Mouse (Mus musculus) neural tube, embryonic 15.5 days (tissue): ENCODE results near the gene Rbms3. TPM values are rescaled to one million over a fixed set of nuclear protein-coding genes. Genes with fewer than 3 reads are reported as not detected.

ENCODE experiments used
- ATAC-seq: fragments of 200-750 bp; cut with Nextera tagmentation; 2 replicates; pipeline ENCODE4 v1.8.0; 2017; ENCODE audit warnings: mild to moderate bottlenecking, moderate TSS enrichment, moderate library complexity; ENCODE audit not compliant: low FRiP score
- H3K27ac ChIP-seq: fragments of 300-500 bp; sonication (generic); replicated peaks from 2 replicates; pipeline ENCODE4 v1.5.1; 2015; ENCODE audit warnings: mild to moderate bottlenecking, inconsistent platforms
- H3K27me3 ChIP-seq: fragments of 300-500 bp; sonication (generic); replicated peaks from 2 replicates; pipeline ENCODE4 v1.6.1; 2015; ENCODE audit warnings: inconsistent platforms
- H3K36me3 ChIP-seq: fragments of 300-500 bp; sonication (generic); 2 replicates; pipeline ENCODE4 v1.6.1; 2015; ENCODE audit warnings: inconsistent platforms
- H3K4me1 ChIP-seq: fragments of 300-500 bp; sonication (generic); 2 replicates; pipeline ENCODE4 v1.6.1; 2015; ENCODE audit warnings: inconsistent platforms
- H3K4me2 ChIP-seq: fragments of 300-500 bp; sonication (generic); 2 replicates; pipeline ENCODE4 v1.6.1; 2015; ENCODE audit warnings: inconsistent platforms, mild to moderate bottlenecking, moderate library complexity
- H3K4me3 ChIP-seq: fragments of 300-500 bp; sonication (generic); replicated peaks from 2 replicates; pipeline ENCODE4 v1.5.1; 2015; ENCODE audit warnings: mild to moderate bottlenecking, inconsistent platforms
- H3K9ac ChIP-seq: fragments of 300-500 bp; sonication (generic); replicated peaks from 2 replicates; pipeline ENCODE4 v1.6.1; 2015; ENCODE audit warnings: mild to moderate bottlenecking, inconsistent platforms
- H3K9me3 ChIP-seq: fragments of 300-500 bp; sonication (generic); replicated peaks from 2 replicates; pipeline ENCODE4 v1.6.1; 2016; ENCODE audit warnings: inconsistent platforms
- WGBS: fragments of 180-500 bp; shearing (Covaris S2); methylation state at CpG from one replicate; pipeline ENCODE4 v1.1.7; 2015; ENCODE audit warnings: mixed read lengths; 5-methylcytosine and 5-hydroxymethylcytosine counted together
- polyA plus RNA-seq: library from polyadenylated mRNA; unstranded; fragments of >200 nt; fragmentation: Nextera tagmentation; extraction: Ambion mirVana; gene quantifications from 2 replicates; pipeline ENCODE4 v1.2.1, GENCODE M21; 2015

Rbms3 gene
- polyA plus RNA-seq, 1 experiment from 2014 or later, result 83.4 TPM

- Histone ChIP-seq H3K27ac (no peak overlapping the region), H3K4me1 (0 out of 2 replicates have a peak, but pooled peaks cover 3% of the 10 kb centered on the region), H3K4me3 (no peak overlapping the region), H3K9me3 (no peaks in the 10 kb centered on the region), H3K4me2 (no peak overlapping the region), H3K9ac (no peak overlapping the region), H3K27me3 (no peaks in the 10 kb centered on the region), H3K36me3 (no peaks in the 10 kb centered on the region)
- ATAC-seq, result no peak
- WGBS, result 78% methylated on average over 6 of the region's 6 CpGs
Observed at GRCm38 (mm10) chr9:116729172-116729571, 900.5 kb downstream of the Rbms3 start.

- 0 out of 2 replicates have a peak, but pooled peaks cover 3% of the 10 kb centered on the region for H3K4me1 ChIP-seq
- H3K9me3 ChIP-seq, result no peaks in the 10 kb centered on the region
- no peaks in the 10 kb centered on the region for H3K27me3 ChIP-seq
- no peak for ATAC-seq
- H3K27ac ChIP-seq, result no peak overlapping the region
- H3K9ac ChIP-seq, result no peak overlapping the region
- H3K4me2 ChIP-seq, result no peak overlapping the region
- H3K4me3 ChIP-seq, result no peak overlapping the region
- H3K36me3 ChIP-seq, result no peaks in the 10 kb centered on the region
- 78% methylated on average over 7 of the region's 7 CpGs for WGBS
Observed at GRCm38 (mm10) chr9:116728655-116729054, 901.1 kb downstream of the Rbms3 start.

- no peak overlapping the region for H3K4me3 ChIP-seq
- no peaks in the 10 kb centered on the region for H3K27me3 ChIP-seq
- ATAC-seq, result no peak
- WGBS, result 58% methylated on average over 3 of the region's 3 CpGs
- H3K4me1 ChIP-seq, result 0 out of 2 replicates have a peak, but pooled peaks cover 3% of the 10 kb centered on the region
- H3K9ac ChIP-seq, result no peak overlapping the region
- H3K27ac ChIP-seq, result no peak overlapping the region
- H3K9me3 ChIP-seq, result no peaks in the 10 kb centered on the region
- H3K4me2 ChIP-seq, result no peak overlapping the region
- no peaks in the 10 kb centered on the region for H3K36me3 ChIP-seq
Observed at GRCm38 (mm10) chr9:116728093-116728492, 901.6 kb downstream of the Rbms3 start.

- 84% methylated on average over 5 of the region's 5 CpGs for WGBS
- Histone ChIP-seq H3K36me3 (no peaks in the 10 kb centered on the region), H3K27ac (no peak overlapping the region), H3K4me1 (0 out of 2 replicates have a peak, but pooled peaks cover 3% of the 10 kb centered on the region), H3K4me2 (no peak overlapping the region), H3K9me3 (no peaks in the 10 kb centered on the region), H3K4me3 (no peak overlapping the region), H3K9ac (no peak overlapping the region), H3K27me3 (no peaks in the 10 kb centered on the region)
- ATAC-seq, result no peak
Observed at GRCm38 (mm10) chr9:116724581-116724980, 905.1 kb downstream of the Rbms3 start.

GRCm38 (mm10) chr9:116703119-116703518, 926.6 kb downstream of the Rbms3 start:
- no peaks in the 10 kb centered on the region for H3K9me3 ChIP-seq
- H3K9ac ChIP-seq, result no peak overlapping the region
- H3K36me3 ChIP-seq, result no peaks in the 10 kb centered on the region; the same call in 1 of the 2 replicates
- H3K27me3 ChIP-seq, result no peaks in the 10 kb centered on the region
- ATAC-seq, result no peak
- WGBS, result 91% methylated on average over 1 of the region's 1 CpGs
- H3K27ac ChIP-seq, result no peak overlapping the region
- H3K4me3 ChIP-seq, result no peak overlapping the region
- H3K4me2 ChIP-seq, result no peak overlapping the region
- no peaks in the 10 kb centered on the region for H3K4me1 ChIP-seq

- no peak overlapping the region for H3K4me2 ChIP-seq
- no peaks in the 10 kb centered on the region for H3K27me3 ChIP-seq
- H3K9me3 ChIP-seq, result no peaks in the 10 kb centered on the region
- no peak for ATAC-seq
- no peak overlapping the region for H3K4me3 ChIP-seq
- H3K27ac ChIP-seq, result no peak overlapping the region
- H3K9ac ChIP-seq, result no peak overlapping the region
- H3K4me1 ChIP-seq, result no peaks in the 10 kb centered on the region
- WGBS, result 28% methylated on average over 1 of the region's 1 CpGs
- H3K36me3 ChIP-seq, result no peaks in the 10 kb centered on the region; the same call in 1 of the 2 replicates
Observed at GRCm38 (mm10) chr9:116702611-116703010, 927.1 kb downstream of the Rbms3 start.

- H3K27ac ChIP-seq, result no peak overlapping the region
- no peaks in the 10 kb centered on the region for H3K27me3 ChIP-seq
- H3K4me1 ChIP-seq, result no peaks in the 10 kb centered on the region
- H3K4me3 ChIP-seq, result no peak overlapping the region
- H3K4me2 ChIP-seq, result no peak overlapping the region
- H3K9ac ChIP-seq, result no peak overlapping the region
- no peaks in the 10 kb centered on the region; the same call in 1 of the 2 replicates for H3K36me3 ChIP-seq
- WGBS, result 72% methylated on average over 11 of the region's 11 CpGs
- H3K9me3 ChIP-seq, result no peaks in the 10 kb centered on the region
- no peak for ATAC-seq
Observed at GRCm38 (mm10) chr9:116701511-116702179, 928.1 kb downstream of the Rbms3 start.

- ATAC-seq, result no peak
- WGBS, result 80% methylated on average over 4 of the region's 4 CpGs
Observed at GRCm38 (mm10) chr9:116688615-116689014, 941.1 kb downstream of the Rbms3 start.

GRCm38 (mm10) chr9:116677142-116677541, 952.6 kb downstream of the Rbms3 start:
- H3K27me3 ChIP-seq, result no peaks in the 10 kb centered on the region
- no peaks in the 10 kb centered on the region for H3K4me1 ChIP-seq
- H3K9me3 ChIP-seq, result no peaks in the 10 kb centered on the region
- 61% methylated on average over 4 of the region's 4 CpGs for WGBS
- H3K27ac ChIP-seq, result no peak overlapping the region
- ATAC-seq, result no peak
- H3K4me2 ChIP-seq, result no peak overlapping the region
- no peaks in the 10 kb centered on the region for H3K36me3 ChIP-seq
- H3K9ac ChIP-seq, result no peak overlapping the region
- H3K4me3 ChIP-seq, result no peak overlapping the region

More at GRCm38 (mm10) chr9:116688615-116689014, 941.1 kb downstream of the Rbms3 start:
- H3K4me1 ChIP-seq, result no peaks in the 10 kb centered on the region
- H3K27me3 ChIP-seq, result no peaks in the 10 kb centered on the region
- H3K9me3 ChIP-seq, result no peaks in the 10 kb centered on the region
- no peak overlapping the region for H3K4me2 ChIP-seq
- no peak overlapping the region for H3K4me3 ChIP-seq
- no peak overlapping the region for H3K27ac ChIP-seq
- H3K9ac ChIP-seq, result no peak overlapping the region
- H3K36me3 ChIP-seq, result no peaks in the 10 kb centered on the region

GRCm38 (mm10) chr9:116676445-116676844, 953.3 kb downstream of the Rbms3 start:
- 62% methylated on average over 2 of the region's 2 CpGs for WGBS
- no peak for ATAC-seq
- H3K27me3 ChIP-seq, result no peaks in the 10 kb centered on the region

GRCm38 (mm10) chr9:116674191-116674590, 955.5 kb downstream of the Rbms3 start:
- Histone ChIP-seq H3K36me3 (no peaks in the 10 kb centered on the region), H3K27me3 (no peaks in the 10 kb centered on the region), H3K9ac (no peak overlapping the region), H3K4me1 (no peaks in the 10 kb centered on the region), H3K4me2 (no peak overlapping the region), H3K27ac (no peak overlapping the region), H3K4me3 (no peak overlapping the region), H3K9me3 (no peaks in the 10 kb centered on the region)
- no peak for ATAC-seq
- WGBS, result 79% methylated on average over 4 of the region's 4 CpGs

More at GRCm38 (mm10) chr9:116676445-116676844, 953.3 kb downstream of the Rbms3 start:
- Histone ChIP-seq H3K27ac (no peak overlapping the region), H3K4me1 (no peaks in the 10 kb centered on the region), H3K4me2 (no peak overlapping the region), H3K9ac (no peak overlapping the region), H3K9me3 (no peaks in the 10 kb centered on the region), H3K36me3 (no peaks in the 10 kb centered on the region), H3K4me3 (no peak overlapping the region)

- Histone ChIP-seq H3K4me3 (no peak overlapping the region), H3K4me1 (no peaks in the 10 kb centered on the region), H3K27me3 (no peaks in the 10 kb centered on the region), H3K9me3 (no peaks in the 10 kb centered on the region), H3K36me3 (no peaks in the 10 kb centered on the region), H3K27ac (no peak overlapping the region), H3K4me2 (no peak overlapping the region), H3K9ac (no peak overlapping the region)
- ATAC-seq, result no peak
- 87% methylated on average over 4 of the region's 4 CpGs for WGBS
Observed at GRCm38 (mm10) chr9:116661026-116661425, 968.7 kb downstream of the Rbms3 start.
